Mouse (Mus musculus): ENCODE measurements around the gene Sumo3.

DNA sequence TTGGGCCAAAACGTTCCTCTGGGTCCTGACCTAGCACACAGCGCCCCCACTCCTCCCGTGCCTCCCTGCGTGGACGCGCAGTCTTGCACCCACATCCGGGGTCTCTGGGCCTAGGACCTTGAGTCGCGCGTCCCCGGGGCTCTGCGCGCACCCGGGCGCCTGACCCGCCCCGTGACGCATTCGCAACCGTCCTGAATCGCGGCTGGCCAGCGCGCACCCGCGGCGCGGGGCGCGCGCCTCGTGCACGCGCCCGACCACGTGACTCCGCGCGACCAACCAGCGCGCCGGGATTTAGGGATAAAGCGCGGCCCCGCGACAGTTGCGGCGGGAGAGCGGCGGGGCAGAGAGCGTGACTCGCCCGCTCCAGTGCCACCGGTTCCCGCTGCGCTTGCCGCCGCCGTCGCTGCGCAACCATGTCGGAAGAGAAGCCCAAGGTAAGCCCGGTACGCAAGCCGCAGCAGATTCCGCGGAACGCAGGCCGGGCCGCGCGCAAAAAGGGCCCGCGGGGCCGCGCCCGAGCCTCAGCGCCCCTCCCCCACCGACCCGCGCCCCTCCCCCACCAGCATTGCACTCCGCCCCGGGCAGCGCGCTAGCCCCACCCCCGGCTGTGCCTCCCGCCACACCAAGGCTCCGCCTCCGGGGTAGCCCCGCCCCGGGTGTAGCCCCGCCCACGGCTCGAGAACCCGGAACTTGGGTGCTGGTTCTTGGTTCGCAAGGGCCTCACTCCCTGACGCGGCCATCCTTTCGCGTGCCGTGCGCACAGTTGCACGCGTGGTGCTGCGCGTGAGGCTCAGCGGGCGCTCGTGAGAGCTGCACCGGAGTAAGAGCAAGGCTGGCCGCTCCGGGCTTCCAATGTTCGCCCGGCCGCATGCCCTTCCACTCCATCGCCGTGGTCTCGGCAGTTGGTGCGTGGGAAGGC is at the start of gene Sumo3, which contains the start of gene Gm49325:
- TF ChIP-seq POLR2A (IDR thresholded peaks at IDR 0.05; ENCODE audit: low read depth, low read length) (peak; percentile 78), CTCF (IDR thresholded peaks at IDR 0.05; ENCODE audit: extremely low read depth, insufficient read length, insufficient replicate concordance, low read depth, low read length) (no peak)

Measured in small intestine, adult 2 months (tissue).